Mouse (Mus musculus): Measurements from ENCODE around the gene Tarbp2.

- no peak for TF ChIP-seq CTCF (IDR thresholded peaks at IDR 0.05; ENCODE audit: borderline replicate concordance, insufficient read depth, low read length)
- no peak for TF ChIP-seq POLR2A (IDR thresholded peaks at IDR 0.05; ENCODE audit: low read depth, low read length)
Observed at GRCm38 (mm10) chr15:102557580-102557979, 39.6 kb downstream of the Tarbp2 start.
